Mouse (Mus musculus) induced T-regulatory cell, adult 2 months (primary cell): ENCODE results near the gene Zcchc9.
"Not testable (repeated sequence)": the region's sequence is repeated elsewhere in the genome, so short reads cannot be mapped to it uniquely, and the experiment has no call there.

Experiments used
- DNase-seq: peaks from one replicate; pipeline ENCODE4 v3.0.0-alpha.2; 2012; ENCODE audit warnings: low read depth

Zcchc9 gene

DNA sequence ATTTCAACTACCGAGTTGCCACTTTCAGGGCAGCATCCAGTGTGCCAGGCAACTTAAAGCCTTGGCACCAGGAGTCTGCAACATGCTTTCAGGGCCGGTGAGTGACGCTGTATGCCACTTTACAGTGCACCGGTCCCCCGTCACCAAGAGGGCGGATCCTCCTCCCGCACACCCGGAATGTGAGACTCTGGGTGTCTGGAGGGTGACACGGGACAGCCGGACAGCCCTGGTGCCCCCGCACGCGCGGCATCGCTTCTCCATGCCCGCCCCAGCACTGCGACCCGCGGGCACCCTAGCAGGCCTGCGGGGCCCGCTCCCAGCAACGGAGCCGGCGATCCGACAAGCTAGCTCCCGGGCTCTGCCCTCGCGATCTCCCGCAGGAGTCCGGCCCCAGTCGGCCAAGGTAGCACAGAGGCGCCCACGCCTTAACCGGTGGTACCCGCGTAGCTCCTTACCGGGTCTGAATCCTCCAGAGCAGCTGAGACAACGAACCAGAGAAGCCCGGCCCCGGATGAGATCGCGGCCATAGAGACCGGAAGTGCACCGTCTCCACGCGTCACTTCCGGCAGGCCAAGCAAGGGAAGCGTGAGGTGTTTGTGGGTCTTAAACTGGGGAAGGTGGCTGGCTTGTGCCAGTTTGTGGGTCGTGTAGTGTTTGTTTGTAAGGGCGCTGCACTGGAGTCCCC is at the start of gene Zcchc9:
Zcchc9 (minus strand) TSS at position 551 of the 685 bp plus-strand sequence.
- peak; percentile 96 for DNase-seq

GRCm38 (mm10) chr13:91854412-91854811 is 46.9 kb upstream of the Zcchc9 start:
- DNase-seq = no peak

GRCm38 (mm10) chr13:91827876-91828275 is 20.4 kb upstream of the Zcchc9 start:
- no peak for DNase-seq

- DNase-seq = no peak
Observed at GRCm38 (mm10) chr13:91826066-91826465, 18.6 kb upstream of the Zcchc9 start.

DNA sequence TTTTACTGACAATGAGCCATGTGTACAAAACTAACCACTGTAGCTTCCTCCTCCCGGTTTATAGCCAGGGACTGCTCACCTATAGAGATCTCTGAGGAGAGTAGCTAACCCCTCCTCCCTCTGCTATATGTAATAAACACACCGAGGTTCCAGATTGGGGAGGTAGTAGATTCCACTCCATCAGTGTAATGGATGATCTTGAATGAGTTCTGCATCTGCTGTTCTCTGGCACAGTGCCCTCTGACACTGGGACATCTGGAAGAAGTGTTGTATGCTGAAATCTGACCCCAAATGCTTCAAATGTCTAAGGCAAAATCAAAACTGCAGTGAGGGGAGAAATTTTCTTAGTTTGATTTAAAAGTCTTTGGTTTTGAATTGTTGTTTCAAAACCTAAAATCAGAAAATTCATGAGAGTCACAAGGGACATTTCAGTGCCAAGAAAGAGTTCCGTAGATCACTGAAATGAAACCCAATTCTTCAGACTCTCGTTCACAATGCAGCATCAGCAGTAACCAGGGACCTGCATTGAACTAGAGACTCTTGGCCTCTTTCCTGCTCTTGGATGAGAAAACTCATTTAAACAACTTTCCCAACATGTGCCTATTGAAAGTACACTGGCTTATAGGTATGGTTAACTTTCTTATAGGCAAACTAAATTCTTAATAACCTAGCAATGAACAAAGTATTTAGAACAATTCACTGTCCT is 17.5 kb upstream of the Zcchc9 start:
- no peak for DNase-seq

GRCm38 (mm10) chr13:91823735-91824134 is 16.2 kb upstream of the Zcchc9 start:
- DNase-seq = no peak

- no peak for DNase-seq
Observed at GRCm38 (mm10) chr13:91814670-91815069, 7.2 kb upstream of the Zcchc9 start.

- DNase-seq = peak; percentile 78
Observed at GRCm38 (mm10) chr13:91809476-91809875, 2.0 kb upstream of the Zcchc9 start.

DNA sequence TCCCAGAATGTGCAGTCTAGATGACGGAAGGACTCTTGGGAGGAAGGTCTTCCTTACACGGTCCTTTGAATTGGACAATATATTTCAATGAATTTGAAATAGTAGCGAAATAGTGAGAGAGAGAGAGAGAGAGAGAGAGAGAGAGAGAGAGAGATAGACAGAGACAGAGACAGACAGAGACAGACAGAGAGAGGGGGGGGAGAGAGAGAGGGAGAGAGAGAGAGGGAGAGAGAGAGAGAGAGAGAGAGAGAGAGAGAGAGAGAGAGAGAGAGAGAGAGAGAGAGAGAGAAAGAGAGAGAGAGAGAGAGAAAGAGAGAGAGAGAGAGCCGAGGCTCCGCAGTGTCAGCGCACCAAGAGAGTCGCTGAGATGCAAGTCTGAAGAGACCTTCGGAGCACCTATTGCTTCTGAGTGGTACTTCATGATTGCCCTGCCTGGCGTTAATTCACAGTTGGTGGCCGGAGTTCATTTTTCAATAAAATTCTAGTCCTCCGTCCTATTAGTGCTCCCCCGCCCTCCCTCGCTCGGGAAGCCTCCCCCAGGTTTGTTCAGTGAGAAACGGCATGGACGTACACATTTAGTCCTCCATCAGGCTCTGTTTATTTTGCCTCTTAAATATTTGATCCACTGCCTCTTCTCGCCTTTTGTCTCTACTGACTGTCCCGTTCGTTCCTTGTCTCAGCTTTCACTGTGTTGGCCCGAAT is 520 bp upstream of the Zcchc9 start:
- peak; percentile 68 for DNase-seq

DNA sequence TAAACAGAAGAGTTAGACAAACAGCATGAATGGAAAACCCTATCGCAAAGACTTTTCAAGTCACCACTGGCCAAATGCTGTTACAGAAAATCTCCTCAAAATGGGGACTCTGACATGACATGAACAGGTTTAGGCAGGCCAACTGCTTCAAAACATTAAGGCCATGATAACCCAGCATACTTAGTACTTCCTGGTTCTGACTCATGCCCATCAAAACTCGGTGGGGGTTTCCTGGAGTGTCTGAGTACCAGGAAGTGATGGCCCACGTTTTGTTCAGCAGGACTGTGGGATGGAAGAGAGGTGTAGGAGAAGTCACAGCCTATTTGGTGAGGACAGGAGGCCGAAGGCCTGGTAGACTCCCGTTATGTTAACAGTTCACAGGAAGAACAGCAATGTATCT is 5.8 kb downstream of the Zcchc9 start:
- peak; percentile 46 for DNase-seq

DNA sequence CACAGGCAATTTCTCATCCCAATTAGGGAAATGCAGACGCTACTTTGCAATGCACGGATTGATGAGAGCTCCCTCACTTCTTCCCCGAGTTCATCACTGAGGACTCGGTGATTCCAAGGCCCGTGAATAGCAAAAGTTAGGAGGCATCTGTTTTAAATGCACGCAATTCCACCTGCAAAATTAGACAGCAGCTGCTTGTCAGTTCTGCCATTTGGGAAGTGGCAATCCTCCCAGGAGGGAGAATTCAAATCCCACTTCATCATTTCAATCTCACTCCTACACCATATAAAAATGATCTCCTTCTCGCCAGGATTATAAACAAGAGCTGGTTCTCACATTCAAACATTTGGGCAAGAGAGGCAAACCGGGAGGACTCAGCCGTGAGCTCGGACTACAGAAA is 10.1 kb downstream of the Zcchc9 start:
- no peak for DNase-seq

GRCm38 (mm10) chr13:91796916-91797315 is 10.6 kb downstream of the Zcchc9 start:
- no peak for DNase-seq

DNA sequence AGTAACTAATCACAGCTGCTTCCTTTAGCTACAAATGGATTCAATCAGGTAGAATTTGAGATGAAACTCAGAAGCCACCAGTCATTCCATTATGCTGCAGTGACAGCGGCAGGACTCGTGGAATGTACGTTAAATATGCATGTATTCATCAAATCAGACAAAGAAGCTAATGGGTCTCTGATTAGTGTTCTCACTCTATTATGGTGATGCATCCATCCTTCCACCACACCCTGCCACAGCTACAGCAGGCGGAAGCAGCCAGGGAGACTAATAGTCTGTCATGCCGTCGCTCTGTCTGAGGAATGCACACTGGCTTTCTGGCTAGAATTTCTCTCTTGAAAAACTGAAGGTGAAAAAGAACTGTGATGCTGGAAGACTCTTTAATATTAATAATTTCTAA is 11.5 kb downstream of the Zcchc9 start:
- no peak for DNase-seq

- DNase-seq = no peak
Observed at GRCm38 (mm10) chr13:91795593-91795992, 11.9 kb downstream of the Zcchc9 start.

DNA sequence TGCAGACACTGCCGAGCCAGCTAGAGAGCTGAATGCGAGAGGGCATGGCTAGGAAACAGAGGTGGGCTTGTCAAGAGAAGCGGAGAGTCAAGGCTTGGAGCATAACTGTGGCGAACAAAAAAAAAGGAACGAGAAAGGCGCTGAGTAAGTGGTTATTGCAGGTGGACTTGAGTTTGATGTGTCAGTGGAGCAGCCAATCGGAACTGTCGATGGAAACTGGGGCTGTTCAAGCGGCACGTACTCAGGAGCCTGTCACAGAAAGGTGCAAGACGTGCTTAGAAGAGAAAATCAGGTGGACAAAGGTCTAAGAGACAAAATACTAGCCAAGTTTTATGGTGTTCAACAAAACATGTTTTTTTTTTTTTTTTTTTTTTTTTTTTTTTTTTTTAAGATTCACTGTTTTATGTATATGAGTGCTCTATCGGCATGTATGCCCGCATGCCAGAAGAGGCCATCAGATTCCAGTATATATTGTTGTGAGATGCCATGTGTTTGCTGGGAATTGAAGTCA is 12.5 kb downstream of the Zcchc9 start:
- no peak for DNase-seq

DNA sequence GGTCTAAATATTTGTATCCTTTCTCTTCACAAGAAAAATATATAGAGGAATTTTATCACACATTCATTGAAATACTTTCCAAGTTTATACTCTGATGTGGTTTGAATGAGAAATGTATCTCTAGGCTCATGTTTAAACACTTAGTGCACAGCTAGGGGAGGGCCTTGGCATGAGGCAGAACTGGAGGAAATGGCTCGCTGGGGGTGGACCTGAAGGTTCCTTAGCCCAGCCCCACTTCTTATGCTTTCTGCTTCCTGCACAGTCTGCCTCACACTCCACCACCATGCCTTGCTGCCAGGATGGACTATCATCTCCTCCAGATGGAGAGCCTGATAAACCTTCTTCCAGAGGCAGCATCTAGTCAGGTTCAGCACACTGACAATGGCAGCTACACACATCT is 15.5 kb downstream of the Zcchc9 start:
- DNase-seq = no peak

GRCm38 (mm10) chr13:91779892-91780291 is 27.6 kb downstream of the Zcchc9 start:
- DNase-seq = no peak

DNA sequence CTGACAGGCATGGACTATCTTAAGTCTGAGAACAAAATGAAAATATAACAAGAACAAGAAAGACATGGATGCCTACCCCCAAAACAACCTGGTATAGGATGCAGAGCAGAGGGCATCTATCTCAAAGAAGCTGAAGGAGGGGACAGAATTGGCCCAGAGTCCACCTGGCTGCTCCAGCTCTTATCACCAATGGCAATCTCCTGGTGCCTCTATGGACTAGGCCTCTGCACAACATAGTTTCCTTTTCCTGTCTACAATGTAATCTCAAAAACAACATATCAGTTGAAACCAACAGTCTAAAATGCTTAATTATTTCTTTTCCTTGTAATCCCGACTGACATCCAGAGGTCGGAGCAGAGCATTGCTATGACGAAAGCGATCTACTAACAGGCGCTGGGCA is 29.4 kb downstream of the Zcchc9 start:
- DNase-seq = no peak

DNA sequence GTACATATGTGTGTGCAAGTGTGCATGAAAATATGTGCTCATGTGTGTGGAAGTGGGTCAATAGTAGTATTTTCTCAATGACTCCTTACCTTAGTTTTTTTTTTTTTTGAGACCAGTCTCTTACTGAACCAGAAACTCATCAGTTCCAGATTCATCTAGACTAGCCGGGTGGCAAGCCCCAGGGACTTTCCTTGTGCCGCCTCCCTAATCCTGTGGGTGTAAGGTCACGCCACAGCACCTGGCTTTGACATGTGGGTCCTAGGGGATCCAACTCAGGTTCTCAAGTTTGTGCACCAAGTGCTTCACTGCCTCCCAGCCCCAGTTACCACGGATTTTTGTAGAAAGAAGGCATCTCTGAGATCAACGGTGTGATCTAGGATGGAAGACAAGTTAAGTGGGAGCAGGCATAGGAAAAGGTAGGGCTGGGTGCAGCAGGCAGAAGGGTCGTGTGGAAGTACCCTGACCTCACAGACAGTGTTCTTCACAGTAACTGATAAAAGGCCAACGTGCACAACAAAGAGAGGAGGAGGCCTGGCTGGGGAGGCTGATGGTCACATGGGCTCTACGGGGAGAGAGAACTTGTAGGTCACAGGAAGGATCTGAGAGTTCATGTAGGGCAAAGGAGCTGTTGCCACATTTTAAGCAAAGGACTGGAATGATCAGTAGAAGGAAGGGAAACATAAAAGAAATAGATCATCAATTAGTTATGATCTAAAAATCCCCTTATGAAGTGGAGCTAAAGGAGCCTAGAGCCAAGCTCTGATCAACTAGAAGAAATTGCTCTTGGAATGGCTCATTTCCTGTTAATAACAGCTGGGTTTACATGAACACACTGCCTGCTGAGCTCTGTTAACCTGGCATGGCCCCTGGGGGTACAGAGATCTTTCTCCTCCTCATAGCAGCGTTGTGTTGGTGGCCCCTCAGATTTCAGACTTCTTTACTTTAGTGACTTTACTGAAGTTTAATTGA is 38.5 kb downstream of the Zcchc9 start:
- peak; percentile 65 for DNase-seq

GRCm38 (mm10) chr13:91765627-91766026 is 41.9 kb downstream of the Zcchc9 start:
- DNase-seq = no peak

DNA sequence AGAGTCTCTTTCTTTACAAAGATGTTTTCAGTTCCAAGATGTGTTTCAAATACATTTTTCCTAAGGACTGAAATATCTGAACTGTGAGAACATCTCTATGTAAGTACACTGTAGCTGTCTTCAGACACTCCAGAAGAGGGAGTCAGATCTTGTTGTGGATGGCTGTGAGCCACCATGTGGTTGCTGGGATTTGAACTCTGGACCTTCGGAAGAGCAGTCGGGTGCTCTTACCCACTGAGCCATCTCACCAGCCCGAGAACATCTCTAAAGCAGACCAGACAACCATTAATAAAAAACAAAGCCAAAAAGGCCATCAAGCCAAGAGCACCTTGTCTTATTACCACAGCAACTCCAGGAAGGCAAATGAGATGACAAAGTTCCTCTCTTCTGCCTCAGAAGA is 43.9 kb downstream of the Zcchc9 start:
- not testable (repeated sequence) for DNase-seq
